Mouse (Mus musculus) forebrain, postnatal 0 days (tissue): Measurements from ENCODE around the gene Eps8l1. TPM values are rescaled to one million over a fixed set of nuclear protein-coding genes. Genes with fewer than 3 reads are reported as not detected.
"Not testable (repeated sequence)": the region's sequence is repeated elsewhere in the genome, so short reads cannot be mapped to it uniquely, and the experiment has no call there.

Source experiments
- ATAC-seq: fragments of 200-750 bp; cut with Nextera tagmentation; 2 replicates; pipeline ENCODE4 v1.8.0; 2017; ENCODE audit warnings: mild to moderate bottlenecking, moderate library complexity
- DNase-seq: peaks from one replicate; pipeline ENCODE4 v3.0.0-alpha.2; 2015
- H3K27ac ChIP-seq: fragments of 300-500 bp; sonication (generic); 2 replicates; pipeline ENCODE4 v1.5.1; 2014; ENCODE audit warnings: low read depth, mild to moderate bottlenecking, antibody characterized with exemption, low read length, moderate library complexity, mixed read lengths
- H3K27me3 ChIP-seq: fragments of 300-500 bp; sonication (generic); 2 replicates; pipeline ENCODE4 v1.6.1; 2014; ENCODE audit warnings: mild to moderate bottlenecking, low read length, mixed read lengths; ENCODE audit not compliant: insufficient read depth
- H3K36me3 ChIP-seq: fragments of 300-500 bp; sonication (generic); 2 replicates; pipeline ENCODE4 v1.6.1; 2014; ENCODE audit warnings: mild to moderate bottlenecking, moderate library complexity; ENCODE audit not compliant: insufficient read depth
- H3K4me1 ChIP-seq: fragments of 300-500 bp; sonication (generic); 2 replicates; pipeline ENCODE4 v1.6.1; 2014; ENCODE audit warnings: antibody characterized with exemption; ENCODE audit not compliant: insufficient read depth
- H3K4me2 ChIP-seq: fragments of 300-500 bp; sonication (generic); 2 replicates; pipeline ENCODE4 v1.6.1; 2014; ENCODE audit warnings: low read depth, mild to moderate bottlenecking, moderate library complexity
- H3K4me3 ChIP-seq: fragments of 300-500 bp; sonication (generic); 2 replicates; pipeline ENCODE4 v1.5.1; 2014; ENCODE audit warnings: low read depth, low read length, mixed read lengths
- H3K9ac ChIP-seq: fragments of 300-500 bp; sonication (generic); 2 replicates; pipeline ENCODE4 v1.6.1; 2014; ENCODE audit warnings: mild to moderate bottlenecking
- H3K9me3 ChIP-seq: fragments of 300-500 bp; sonication (generic); 2 replicates; pipeline ENCODE4 v1.6.1; 2016; ENCODE audit warnings: low read length
- CTCF ChIP-seq: sonication (generic); IDR thresholded peaks from 2 replicates; pipeline ENCODE4 v1.5.1; 2016; ENCODE audit warnings: antibody characterized with exemption, control low read depth, low read depth
- WGBS: fragments of 180-500 bp; shearing (Covaris S2); extraction: QIAGEN DNeasy Blood & Tissue Kit; methylation state at CpG from one replicate; pipeline ENCODE4 v1.1.7; 2014; 5-methylcytosine and 5-hydroxymethylcytosine counted together
- microRNA-seq, 2 experiments: library from miRNA; unstranded; fragments of <30 nt; microRNA quantifications; one replicate each; pipeline ENCODE4; 2016
- polyA plus RNA-seq: library from polyadenylated mRNA; unstranded; fragments of >200 nt; fragmentation: Nextera tagmentation; extraction: Ambion mirVana; gene quantifications from 2 replicates; pipeline ENCODE4 v1.2.1, GENCODE M21; 2015
- total RNA-seq: library from RNA; depleted of rRNA; stranded (reverse); fragments of >200 nt; gene quantifications from 2 replicates; pipeline ENCODE4 v1.2.3, GENCODE M21; 2014; rRNA removed

Eps8l1 gene
- total and polyA plus RNA-seq, 2 experiments from 2014 or later = 7.4 to 8.6 TPM

- TF ChIP-seq CTCF = peak; percentile 78
- DNase-seq = peak; percentile 84
- not testable (repeated sequence) for H3K9ac ChIP-seq, H3K4me1 ChIP-seq, H3K4me3 ChIP-seq, H3K4me2 ChIP-seq, H3K27me3 ChIP-seq, H3K27ac ChIP-seq, H3K9me3 ChIP-seq, H3K36me3 ChIP-seq
- peak; percentile 28; the same call in 1 of the 2 replicates for ATAC-seq
- WGBS = 63% methylated on average over 15 of the region's 15 CpGs
These were observed 63.9 kb downstream of the Eps8l1 start, which contains the start of gene Tnni3 for GRCm38 (mm10) chr7:4524212-4524922. Gene Tnni3, minus strand, starts transcription at chr7:4524229.

- H3K9me3 ChIP-seq = no peaks in the 10 kb centered on the region
- DNase-seq (peak; percentile 93), ATAC-seq (peak; percentile 97)
- no peaks in the 10 kb centered on the region for H3K27me3 ChIP-seq
- 0 out of 2 replicates have a peak, but pooled peaks cover 3% of the 10 kb centered on the region for H3K4me1 ChIP-seq
- H3K36me3 ChIP-seq = no peaks in the 10 kb centered on the region
- H3K9ac ChIP-seq = peak overlapping the region; percentile 36
- peak overlapping the region; percentile 54; the same call in 1 of the 2 replicates for H3K27ac ChIP-seq
- TF ChIP-seq CTCF = peak; percentile 83
- WGBS = 20% methylated on average over 40 of the region's 40 CpGs
- peak overlapping the region; percentile 29 for H3K4me3 ChIP-seq
- H3K4me2 ChIP-seq = peak overlapping the region; percentile 54
These were observed 66.1 kb downstream of the Eps8l1 start for GRCm38 (mm10) chr7:4526341-4527301.

- Histone ChIP-seq H3K9me3 (no peaks in the 10 kb centered on the region), H3K4me1 (0 out of 2 replicates have a peak, but pooled peaks cover 3% of the 10 kb centered on the region), H3K36me3 (no peaks in the 10 kb centered on the region), H3K9ac (no peak overlapping the region), H3K27me3 (no peaks in the 10 kb centered on the region), H3K27ac (no peak overlapping the region), H3K4me3 (no peak overlapping the region), H3K4me2 (peak overlapping the region; percentile 54)
- ATAC-seq (no peak), DNase-seq (no peak)
- WGBS = 55% methylated on average over 18 of the region's 18 CpGs
- TF ChIP-seq CTCF = no peak
These were observed 66.8 kb downstream of the Eps8l1 start for GRCm38 (mm10) chr7:4527302-4527689.

Small RNA genes within 50 kb of the gene (microRNA-seq; reads per million reads assigned to microRNA genes)
- gene Gm24605 = 0 reads per million in 2 experiments

Other genes with a start within 250 kb of the Eps8l1 start
- gene Lilra5, start 222.9 kb upstream of the Eps8l1 start, total RNA-seq = 0.15 and 0.24 TPM in 2 replicates
- gene Lilra5, start 222.9 kb upstream of the Eps8l1 start, polyA plus RNA-seq = 0.15 TPM in 1 of 2 replicates, not detected in the other
- not detected in 2 replicates for gene Ncr1, start 123.0 kb upstream of the Eps8l1 start, total RNA-seq
- gene Ncr1, start 123.0 kb upstream of the Eps8l1 start, polyA plus RNA-seq = not detected in 2 replicates
- gene Gp6, start 62.9 kb upstream of the Eps8l1 start, total RNA-seq = not detected in 2 replicates
- gene Gp6, start 62.9 kb upstream of the Eps8l1 start, polyA plus RNA-seq = not detected in 2 replicates
- 73.9 and 84.5 TPM in 2 replicates for gene Rdh13, start 15.0 kb upstream of the Eps8l1 start, total RNA-seq
- gene Rdh13, start 15.0 kb upstream of the Eps8l1 start, polyA plus RNA-seq = 28.5 and 37.9 TPM in 2 replicates
- 94.2 and 100 TPM in 2 replicates for gene Ppp1r12c, start 41.0 kb downstream of the Eps8l1 start, total RNA-seq
- 27.8 and 35.1 TPM in 2 replicates for gene Ppp1r12c, start 41.0 kb downstream of the Eps8l1 start, polyA plus RNA-seq
- 0.77 and 2.9 TPM in 2 replicates for gene Tnnt1, start 55.7 kb downstream of the Eps8l1 start, total RNA-seq
- 3.4 and 3.9 TPM in 2 replicates for gene Tnnt1, start 55.7 kb downstream of the Eps8l1 start, polyA plus RNA-seq
- gene Tnni3, start 63.6 kb downstream of the Eps8l1 start, total RNA-seq = 0.62 and 3.6 TPM in 2 replicates
- 0.89 and 1.2 TPM in 2 replicates for gene Tnni3, start 63.6 kb downstream of the Eps8l1 start, polyA plus RNA-seq
- 0.62 and 2.2 TPM in 2 replicates for gene Dnaaf3, start 71.8 kb downstream of the Eps8l1 start, total RNA-seq
- 1.3 and 2.0 TPM in 2 replicates for gene Dnaaf3, start 71.8 kb downstream of the Eps8l1 start, polyA plus RNA-seq
- gene Syt5, start 86.9 kb downstream of the Eps8l1 start, total RNA-seq = 170 and 231 TPM in 2 replicates
- 301 and 305 TPM in 2 replicates for gene Syt5, start 86.9 kb downstream of the Eps8l1 start, polyA plus RNA-seq
- gene Ptprh, start 143.4 kb downstream of the Eps8l1 start, total RNA-seq = 0.54 and 2.9 TPM in 2 replicates
- 1.0 and 1.1 TPM in 2 replicates for gene Ptprh, start 143.4 kb downstream of the Eps8l1 start, polyA plus RNA-seq
- 10.8 and 11.8 TPM in 2 replicates for gene Tmem86b, start 170.7 kb downstream of the Eps8l1 start, total RNA-seq
- 0.64 and 0.70 TPM in 2 replicates for gene Tmem86b, start 170.7 kb downstream of the Eps8l1 start, polyA plus RNA-seq
- gene Ppp6r1, start 198.3 kb downstream of the Eps8l1 start, total RNA-seq = 89.3 and 99.1 TPM in 2 replicates
- 5.1 and 8.3 TPM in 2 replicates for gene Ppp6r1, start 198.3 kb downstream of the Eps8l1 start, polyA plus RNA-seq
- 188 and 219 TPM in 2 replicates for gene Hspbp1, start 224.4 kb downstream of the Eps8l1 start, total RNA-seq
- 206 and 214 TPM in 2 replicates for gene Hspbp1, start 224.4 kb downstream of the Eps8l1 start, polyA plus RNA-seq
- gene Brsk1, start 229.9 kb downstream of the Eps8l1 start, total RNA-seq = 188 and 205 TPM in 2 replicates
- 4.6 and 6.2 TPM in 2 replicates for gene Brsk1, start 229.9 kb downstream of the Eps8l1 start, polyA plus RNA-seq